Mouse (Mus musculus): Measurements from ENCODE around the gene Pgls.

Pgls gene

GRCm38 (mm10) chr8:71569366-71570290 is 22.3 kb upstream of the Pgls start:
- peak; percentile 94 for DNase-seq (ENCODE audit: low read depth, low spot score)

DNA sequence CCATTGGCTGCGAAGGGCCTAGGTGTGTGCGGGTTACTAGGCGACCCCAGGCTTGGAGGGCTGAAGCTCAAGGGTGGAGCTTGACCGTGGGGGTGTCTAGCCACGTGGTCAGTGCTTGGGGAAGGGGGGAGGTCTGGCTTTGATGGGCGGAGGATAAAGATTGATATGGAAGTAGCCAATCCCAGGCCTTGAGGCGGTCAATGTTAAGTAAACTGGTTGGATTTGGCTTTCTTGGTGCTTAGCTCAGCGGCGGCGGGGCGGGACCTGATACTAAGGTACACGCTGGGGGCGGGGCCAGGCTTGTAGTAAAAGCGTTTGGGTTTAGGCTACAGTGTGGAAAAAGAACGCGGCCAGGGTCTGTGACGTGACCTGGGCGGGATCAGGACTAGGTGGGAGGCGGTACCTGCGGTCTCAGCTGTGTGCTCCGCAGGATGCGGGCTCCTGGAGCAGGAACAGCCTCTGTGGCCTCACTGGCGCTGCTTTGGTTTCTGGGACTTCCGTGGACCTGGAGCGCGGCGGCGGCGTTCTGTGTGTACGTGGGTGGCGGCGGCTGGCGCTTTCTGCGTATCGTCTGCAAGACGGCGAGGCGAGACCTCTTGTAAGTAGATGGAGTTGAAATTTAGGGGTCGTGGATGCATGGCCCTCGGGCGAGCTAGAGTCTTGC is 21.6 kb upstream of the Pgls start:
- peak; percentile 95 for DNase-seq (ENCODE audit: low read depth, low spot score)

GRCm38 (mm10) chr8:71572077-71572476 is 19.9 kb upstream of the Pgls start:
- no peak for DNase-seq (ENCODE audit: low read depth, low spot score)

DNA sequence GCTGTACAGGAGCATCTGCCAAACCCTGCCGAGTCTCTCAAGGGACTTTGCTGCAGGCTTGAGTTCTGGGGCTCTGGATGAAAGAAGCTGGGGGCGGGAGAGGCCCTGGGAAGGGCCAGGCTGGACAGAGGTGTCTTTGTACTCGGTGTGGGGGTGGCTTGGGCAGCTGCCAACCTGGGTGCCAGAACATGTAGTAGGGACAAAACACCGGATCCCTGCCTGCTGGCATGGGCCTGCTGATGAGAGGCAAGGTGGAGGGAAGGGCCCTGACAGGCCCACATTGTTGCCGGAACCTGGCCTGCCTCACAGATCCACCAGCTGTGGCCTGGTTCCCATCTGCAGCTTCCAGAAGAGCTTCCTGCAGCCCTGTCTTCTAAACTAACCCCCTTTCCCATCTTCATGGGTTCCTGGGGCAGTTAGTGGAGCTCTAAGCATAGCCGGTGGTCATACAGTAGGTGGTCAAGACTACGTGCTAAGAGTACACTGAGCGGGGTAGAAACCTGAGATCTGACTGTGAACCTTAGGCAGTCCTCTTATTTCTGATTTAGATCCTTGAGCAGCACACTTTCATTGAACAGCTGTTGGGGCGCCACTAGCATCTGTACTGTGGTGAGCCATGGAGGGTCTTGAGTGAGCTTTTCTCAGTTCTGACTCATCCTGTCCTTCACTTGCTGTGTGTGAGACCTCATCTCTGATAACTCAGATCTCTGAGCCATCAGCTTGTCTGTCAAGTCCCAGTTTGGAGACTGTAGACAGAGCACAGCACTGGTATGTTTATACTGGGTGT is 18.9 kb upstream of the Pgls start:
- DNase-seq (ENCODE audit: low read depth, low spot score) = no peak

DNA sequence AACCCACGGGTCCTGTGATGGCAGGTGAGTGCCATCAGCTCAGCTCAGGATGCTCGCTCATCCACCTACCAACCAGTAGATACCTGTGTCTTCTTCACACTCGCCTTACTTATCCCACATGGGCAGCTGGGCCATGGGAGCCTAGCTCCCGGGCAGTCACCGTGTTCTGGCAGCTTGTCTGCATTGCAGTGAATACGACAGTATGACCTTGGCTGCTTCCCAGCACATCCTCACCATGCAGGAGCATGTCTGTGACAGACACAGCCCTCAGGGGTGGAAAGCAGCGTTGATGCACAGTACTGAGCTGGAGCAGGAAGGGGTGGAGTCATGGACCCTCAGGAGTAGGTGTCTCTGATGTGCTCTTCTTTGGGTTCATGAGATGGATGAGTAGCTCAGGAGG is 17.6 kb upstream of the Pgls start:
- DNase-seq (ENCODE audit: low read depth, low spot score) = no peak

DNA sequence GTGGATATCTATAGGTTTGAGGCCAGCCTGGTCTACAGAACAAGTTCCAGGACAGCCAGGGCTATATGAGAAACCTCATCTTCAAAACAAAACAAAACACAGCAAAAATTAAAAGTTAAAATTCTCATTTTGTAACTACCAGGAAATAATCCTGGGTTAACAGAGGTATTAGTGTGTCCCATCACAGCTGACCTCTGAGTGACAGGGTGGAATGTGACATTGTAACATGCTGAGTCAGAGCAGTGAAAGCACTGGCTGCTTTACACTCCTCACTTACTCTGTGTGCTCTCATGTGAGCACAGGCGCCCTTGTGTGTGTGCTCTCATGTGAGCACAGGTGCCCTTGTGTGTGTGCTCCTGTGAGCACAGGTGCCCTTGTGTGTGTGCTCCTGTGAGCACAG is 17.0 kb upstream of the Pgls start:
- no peak for DNase-seq (ENCODE audit: low read depth, low spot score)

GRCm38 (mm10) chr8:71577856-71578387 is 14.1 kb upstream of the Pgls start:
- DNase-seq (ENCODE audit: low read depth, low spot score) = no peak

DNA sequence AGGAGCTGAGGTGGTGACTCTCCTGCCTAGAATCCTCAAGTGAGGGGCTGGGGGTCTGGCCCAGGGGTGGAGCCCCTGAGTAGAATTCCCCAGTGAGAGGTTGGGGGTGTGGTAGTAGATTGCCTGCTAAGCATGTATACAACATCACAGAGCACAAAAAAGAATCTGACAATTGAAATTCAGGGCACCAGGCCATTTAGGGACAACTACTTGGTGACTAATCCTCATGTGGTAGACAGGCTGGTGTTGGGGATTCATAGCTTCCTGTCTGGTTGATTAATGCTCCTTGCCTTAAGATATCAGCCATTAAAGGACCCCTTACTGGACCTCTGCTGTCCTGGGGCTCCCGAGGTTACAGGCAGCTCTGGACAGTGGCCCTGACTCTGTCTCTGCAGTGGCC is 13.0 kb upstream of the Pgls start:
- no peak for DNase-seq (ENCODE audit: low read depth, low spot score)

DNA sequence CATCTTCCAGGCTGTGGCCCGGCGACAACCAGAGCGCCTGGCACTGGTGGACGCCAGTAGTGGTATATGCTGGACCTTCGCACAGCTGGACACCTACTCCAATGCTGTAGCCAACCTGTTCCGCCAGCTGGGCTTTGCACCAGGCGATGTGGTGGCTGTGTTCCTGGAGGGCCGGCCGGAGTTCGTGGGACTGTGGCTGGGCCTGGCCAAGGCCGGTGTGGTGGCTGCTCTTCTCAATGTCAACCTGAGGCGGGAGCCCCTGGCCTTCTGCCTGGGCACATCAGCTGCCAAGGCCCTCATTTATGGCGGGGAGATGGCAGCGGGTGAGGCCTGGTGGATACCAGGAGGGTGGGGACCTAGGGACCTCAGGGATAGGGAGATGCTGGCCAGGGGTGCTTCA is 12.5 kb upstream of the Pgls start:
- DNase-seq (ENCODE audit: low read depth, low spot score) = no peak

DNA sequence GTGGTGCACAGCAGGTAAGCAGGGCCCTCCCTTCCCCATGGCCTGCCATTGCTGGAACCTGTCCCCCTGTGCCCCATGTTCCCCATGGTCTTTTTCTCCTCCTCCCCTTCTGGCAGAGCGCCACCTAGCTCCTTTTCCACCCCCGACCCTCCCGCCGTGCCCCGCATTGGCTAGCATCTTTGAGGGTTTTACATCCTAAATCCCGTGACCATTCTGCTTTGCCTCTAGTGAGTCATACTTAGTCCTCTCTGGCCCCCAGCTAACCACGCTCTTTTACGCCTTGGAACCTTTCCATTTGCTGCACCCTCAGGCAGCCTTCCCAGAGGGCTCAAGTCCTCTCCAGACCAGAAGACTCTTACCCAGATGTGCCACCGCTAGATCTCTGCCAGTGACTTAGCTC is 11.8 kb upstream of the Pgls start:
- DNase-seq (ENCODE audit: low read depth, low spot score) = no peak

GRCm38 (mm10) chr8:71586891-71587290 is 5.1 kb upstream of the Pgls start:
- no peak for DNase-seq (ENCODE audit: low read depth, low spot score)

GRCm38 (mm10) chr8:71588762-71589161 is 3.2 kb upstream of the Pgls start:
- DNase-seq (ENCODE audit: low read depth, low spot score) = no peak

DNA sequence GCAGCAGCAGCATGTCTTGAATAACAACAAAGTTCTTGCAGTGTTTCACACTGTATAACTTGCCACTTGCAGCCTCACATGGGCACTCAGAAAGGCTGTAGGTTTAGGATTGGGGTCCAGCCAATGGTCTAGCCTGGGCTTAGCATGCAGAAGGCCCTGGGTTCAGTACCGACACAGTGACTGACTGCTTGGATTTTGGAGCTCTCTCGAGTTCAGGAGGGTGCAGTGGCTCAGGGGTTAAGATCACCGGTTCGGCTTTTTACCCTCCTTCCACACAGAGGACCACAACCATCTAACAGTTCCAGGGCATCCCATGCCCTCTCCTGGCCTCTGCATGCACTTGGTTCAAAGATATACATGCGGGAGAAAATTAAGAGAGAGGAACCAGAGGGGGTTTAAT is 959 bp upstream of the Pgls start:
- no peak for DNase-seq (ENCODE audit: low read depth, low spot score)

DNA sequence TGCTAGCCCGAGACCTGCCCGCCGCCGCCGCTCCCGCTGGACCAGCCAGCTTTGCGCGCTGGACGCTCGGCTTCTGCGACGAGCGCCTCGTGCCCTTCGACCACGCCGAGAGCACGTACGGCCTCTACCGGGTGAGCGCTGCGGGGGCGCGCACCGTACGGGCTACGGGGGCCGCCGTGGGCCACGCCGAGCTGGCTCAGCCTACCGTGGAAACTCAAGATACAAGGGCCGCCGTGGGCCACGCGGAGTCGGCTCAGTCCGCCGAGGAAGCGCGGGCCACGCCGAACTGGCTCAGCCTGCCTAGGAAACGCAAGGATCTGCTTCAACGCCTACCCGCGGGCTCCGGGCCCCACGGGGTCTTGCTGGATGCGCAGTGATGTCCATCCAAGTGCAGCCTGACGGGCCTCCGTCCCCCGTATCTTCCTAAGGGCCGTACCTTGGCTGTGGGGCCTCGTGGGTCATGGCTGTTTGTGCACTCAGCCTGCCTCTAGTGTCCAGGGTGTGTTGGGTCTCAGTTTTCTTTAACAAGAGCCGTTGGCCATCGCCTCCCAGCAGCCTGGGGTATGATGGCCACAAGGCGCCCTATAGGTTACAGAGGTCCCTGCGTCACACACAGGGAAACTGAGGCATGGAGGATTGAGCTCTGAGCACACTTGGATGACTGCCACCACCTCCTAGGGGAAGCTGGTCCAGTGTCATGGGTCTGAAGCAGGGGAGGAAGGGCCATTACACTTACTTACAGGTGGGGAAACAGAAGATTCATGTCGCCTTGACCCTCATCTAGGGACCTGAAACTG is 596 bp downstream of the Pgls start:
- no peak for DNase-seq (ENCODE audit: low read depth, low spot score)

- DNase-seq (ENCODE audit: low read depth, low spot score) = no peak
Measured at GRCm38 (mm10) chr8:71593556-71594323, 1.8 kb downstream of the Pgls start.

DNA sequence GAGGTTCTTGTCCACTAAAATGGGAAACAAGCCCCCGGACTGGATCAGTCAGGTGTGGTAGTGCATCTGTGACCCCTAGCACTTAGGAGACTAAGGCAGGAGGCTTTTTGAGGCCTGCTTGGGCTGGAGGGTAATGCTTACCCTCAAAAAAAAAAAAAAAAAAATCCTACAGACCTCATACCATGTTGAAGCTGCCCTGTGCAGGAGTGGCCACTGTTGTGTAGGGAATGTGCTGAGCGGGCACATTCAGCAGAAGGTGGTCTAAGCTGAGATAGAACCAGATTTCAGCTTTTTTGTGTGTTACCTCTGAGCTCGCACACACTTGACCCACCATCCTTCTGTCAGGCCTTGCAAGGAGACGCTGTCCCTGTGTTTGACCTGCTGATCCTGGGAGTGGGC is 2.3 kb downstream of the Pgls start:
- no peak for DNase-seq (ENCODE audit: low read depth, low spot score)

DNA sequence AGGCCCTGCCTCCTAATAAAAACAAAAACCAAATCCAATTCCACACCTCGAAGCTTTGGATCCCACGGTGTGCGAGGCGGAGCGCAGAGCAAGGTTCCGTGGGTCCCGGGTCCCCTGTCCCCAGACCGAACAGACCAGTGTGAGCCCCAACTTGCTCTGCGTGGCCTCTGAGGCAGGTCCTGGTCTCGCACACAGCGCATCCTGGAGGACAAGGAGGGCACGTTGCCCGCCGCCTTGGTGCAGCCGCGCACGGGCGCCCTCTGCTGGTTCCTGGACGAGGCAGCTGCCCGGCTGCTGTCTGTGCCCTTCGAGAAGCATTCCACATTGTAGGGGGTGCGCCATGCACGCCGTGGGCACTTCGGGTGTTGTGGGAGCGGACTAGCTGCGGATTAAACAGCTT is 3.9 kb downstream of the Pgls start:
- DNase-seq (ENCODE audit: low read depth, low spot score) = no peak

DNA sequence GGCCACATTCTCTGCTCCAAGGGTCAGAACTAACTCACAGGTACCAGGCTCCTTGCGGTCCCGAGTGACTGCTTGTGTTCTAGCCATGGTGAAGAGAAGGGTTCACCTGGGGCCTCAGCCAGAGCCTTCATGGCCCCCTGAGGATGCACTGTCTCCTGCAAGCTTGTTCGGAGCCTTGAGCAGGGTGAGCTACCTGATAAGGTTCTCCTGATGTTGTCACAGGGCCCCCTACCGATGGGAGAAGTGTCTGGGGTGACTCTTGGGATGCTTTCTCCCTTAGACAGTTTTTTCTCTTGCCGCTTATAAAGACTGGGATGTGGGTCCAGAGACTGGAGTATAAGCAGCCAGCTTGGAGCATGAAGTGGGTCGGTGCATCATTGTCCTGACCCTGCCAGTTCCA is 4.4 kb downstream of the Pgls start:
- no peak for DNase-seq (ENCODE audit: low read depth, low spot score)

- no peak for DNase-seq (ENCODE audit: low read depth, low spot score)
Measured at GRCm38 (mm10) chr8:71596798-71597197, 4.8 kb downstream of the Pgls start.

DNA sequence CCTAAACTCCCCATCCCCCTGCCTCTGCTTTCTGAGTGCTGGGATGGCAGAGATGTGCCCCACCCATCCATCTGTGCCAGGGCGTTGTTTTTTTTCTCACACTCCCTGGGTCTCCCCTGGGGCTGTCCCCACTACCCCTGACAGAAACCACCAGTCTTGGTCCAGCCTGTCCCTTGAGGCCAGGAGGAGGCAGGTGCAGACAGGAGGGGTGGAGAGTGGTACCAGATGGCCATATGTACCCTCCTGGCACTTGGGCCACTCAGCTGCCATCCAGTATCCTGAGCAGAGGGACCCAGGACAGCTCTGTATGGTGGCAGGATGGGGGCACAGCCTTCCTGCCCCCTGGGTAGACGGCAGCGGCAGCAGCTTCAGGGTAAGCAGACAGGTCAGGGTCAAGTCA is 5.5 kb downstream of the Pgls start, which contains the start of gene Fam129c:
Gene Fam129c, plus strand, starts transcription at position 198 of the 400 bp plus-strand sequence.
- no peak for DNase-seq (ENCODE audit: low read depth, low spot score)

All from brain, embryonic 18.5 days (tissue).